Mouse (Mus musculus): Measurements from ENCODE around the gene CN725425. TPM values are rescaled to one million over a fixed set of nuclear protein-coding genes. Genes with fewer than 3 reads are reported as not detected.

Gene CN725425
- total RNA-seq, 2 experiments from 2014 or later, result 0.23 TPM; not detected in 1

- intact Hi-C loops (cut with DNase I), result no loop called here
- H3K4me3 ChIP-seq, result no peak overlapping the region
- no peak for TF ChIP-seq CTCF (IDR thresholded peaks at IDR 0.05)
- no peak for DNase-seq (ENCODE audit: extremely low spot score in 1 of 2, low spot score in 2 of 2)
- H3K27ac ChIP-seq, result no peak overlapping the region
Observed at GRCm38 (mm10) chr15:91240683-91241335, 41.5 kb downstream of the CN725425 start.

GRCm38 (mm10) chr15:91250815-91251214 lies 51.5 kb downstream of the CN725425 start:
- Histone ChIP-seq H3K4me3 (no peak overlapping the region), H3K27ac (no peak overlapping the region)
- DNase-seq (ENCODE audit: extremely low spot score in 1 of 2, low spot score in 2 of 2), result no peak
- peak; percentile 45 for TF ChIP-seq CTCF (IDR thresholded peaks at IDR 0.05)
- intact Hi-C loops (cut with DNase I), result loop anchor here (5.0 kb wide), 2 partner anchors 326 to 501 kb away; no protein-coding TSS in a partner anchor

DNA sequence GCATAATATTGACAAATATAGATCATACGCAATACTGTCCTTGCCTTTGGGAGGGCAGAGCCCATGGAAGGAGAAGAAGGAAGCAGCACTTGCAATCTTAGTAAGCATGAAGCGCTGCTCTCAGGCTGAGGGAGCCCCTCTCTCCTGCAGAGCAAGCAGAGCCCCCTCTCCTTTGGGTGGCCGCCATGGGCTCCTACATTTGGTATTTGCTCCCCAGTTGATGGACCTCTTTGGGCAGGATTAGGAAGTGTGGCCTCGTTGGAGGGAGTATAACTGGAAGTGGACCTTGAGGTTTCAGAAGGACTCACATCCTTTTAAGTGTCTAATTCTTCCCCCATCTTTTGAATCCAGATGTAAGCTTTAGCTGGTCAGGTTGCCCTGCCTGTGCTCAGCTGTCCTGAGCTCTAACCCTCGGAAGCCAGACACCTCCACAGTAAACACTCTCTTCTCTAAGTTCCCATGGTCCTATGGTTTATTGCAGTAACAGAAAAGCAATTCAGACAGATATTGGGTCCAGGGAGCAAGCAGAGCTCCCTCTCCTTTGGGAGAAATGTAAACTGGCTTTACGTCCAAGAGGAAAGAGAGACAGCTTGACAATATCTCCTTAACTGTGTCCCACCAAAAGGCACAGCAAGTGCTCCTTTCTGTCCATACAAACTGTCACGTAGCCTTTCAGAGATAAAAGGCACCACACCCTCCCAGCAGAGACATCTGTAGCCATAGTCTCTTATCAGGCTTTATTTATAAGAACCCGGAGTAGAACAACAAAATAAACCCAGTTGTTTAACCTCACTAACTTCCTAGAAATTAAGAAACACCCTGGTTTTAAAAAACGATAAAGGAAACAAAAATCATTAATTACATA lies 52.5 kb downstream of the CN725425 start:
- TF ChIP-seq CTCF (IDR thresholded peaks at IDR 0.05), result no peak
- no peak for DNase-seq (ENCODE audit: extremely low spot score in 1 of 2, low spot score in 2 of 2)
- no peak overlapping the region for H3K27ac ChIP-seq
- H3K4me3 ChIP-seq, result no peak overlapping the region
- intact Hi-C loops (cut with DNase I), result loop anchor here (2.0 to 5.0 kb wide), 3 partner anchors 61 to 501 kb away; partner anchors contain the start of gene Abcd2

GRCm38 (mm10) chr15:91252956-91253355 lies 53.7 kb downstream of the CN725425 start:
- H3K4me3 ChIP-seq, result no peak overlapping the region
- peak; percentile 57 for TF ChIP-seq CTCF (IDR thresholded peaks at IDR 0.05)
- intact Hi-C loops (cut with DNase I), result loop anchor here (2.0 to 5.0 kb wide), 3 partner anchors 62 to 499 kb away; partner anchors contain the start of gene Abcd2
- DNase-seq (ENCODE audit: extremely low spot score in 1 of 2, low spot score in 2 of 2), result no peak
- no peak overlapping the region for H3K27ac ChIP-seq

GRCm38 (mm10) chr15:91255308-91255707 lies 56.0 kb downstream of the CN725425 start:
- intact Hi-C loops (cut with DNase I), result no loop called here
- no peak for TF ChIP-seq CTCF (IDR thresholded peaks at IDR 0.05)
- H3K4me3 ChIP-seq, result no peak overlapping the region
- H3K27ac ChIP-seq, result no peak overlapping the region
- DNase-seq (ENCODE audit: extremely low spot score in 1 of 2, low spot score in 2 of 2), result no peak

DNA sequence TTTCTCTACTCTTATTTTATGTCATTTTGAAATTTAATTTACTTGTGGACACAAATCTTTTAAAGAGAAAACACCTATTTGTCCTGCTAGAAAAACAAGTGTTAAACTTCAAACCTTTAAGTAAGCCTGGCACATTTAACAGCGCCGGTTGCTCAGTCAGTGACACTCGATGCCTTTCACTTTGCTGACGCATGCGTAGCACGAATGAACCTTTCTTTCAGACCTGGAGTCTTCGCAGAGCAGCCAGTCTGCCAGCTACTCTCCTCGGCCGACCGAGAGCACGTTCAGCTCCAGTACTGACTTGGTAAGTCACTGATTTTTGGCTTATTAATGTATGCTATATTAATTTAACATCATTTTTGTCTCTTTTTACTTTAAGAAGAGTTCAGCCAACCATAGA lies 57.8 kb downstream of the CN725425 start:
- intact Hi-C loops (cut with DNase I), result no loop called here
- H3K27ac ChIP-seq, result no peak overlapping the region
- no peak overlapping the region for H3K4me3 ChIP-seq
- no peak for TF ChIP-seq CTCF (IDR thresholded peaks at IDR 0.05)
- no peak for DNase-seq (ENCODE audit: extremely low spot score in 1 of 2, low spot score in 2 of 2)

GRCm38 (mm10) chr15:91260578-91260977 lies 61.3 kb downstream of the CN725425 start:
- no peak overlapping the region for H3K27ac ChIP-seq
- TF ChIP-seq CTCF (IDR thresholded peaks at IDR 0.05), result peak; percentile 18
- no peak for DNase-seq (ENCODE audit: extremely low spot score in 1 of 2, low spot score in 2 of 2)
- H3K4me3 ChIP-seq, result no peak overlapping the region
- intact Hi-C loops (cut with DNase I), result no loop called here

DNA sequence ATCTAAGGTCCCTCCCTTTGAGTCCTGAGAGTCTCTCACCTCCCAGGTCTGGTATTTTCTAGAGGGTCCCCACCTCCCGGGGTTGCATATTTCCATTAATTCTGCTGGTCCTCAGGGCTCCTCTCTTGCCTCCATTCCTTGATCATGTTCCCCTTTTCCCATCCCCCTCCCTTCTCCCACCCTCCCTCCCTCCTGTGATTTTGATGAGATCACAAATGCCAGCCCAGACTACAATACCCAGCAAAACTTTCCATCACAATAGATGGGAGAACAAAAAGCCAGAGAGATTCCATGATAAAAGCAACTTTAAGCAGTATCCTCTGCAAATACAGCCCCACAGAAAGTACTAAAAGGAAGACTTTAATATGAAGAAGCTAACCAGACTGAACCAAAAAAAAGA lies 64.6 kb downstream of the CN725425 start:
- intact Hi-C loops (cut with DNase I), result no loop called here
- DNase-seq (ENCODE audit: extremely low spot score in 1 of 2, low spot score in 2 of 2), result no peak
- no peak for TF ChIP-seq CTCF (IDR thresholded peaks at IDR 0.05)
- no peak overlapping the region for H3K4me3 ChIP-seq
- no peak overlapping the region for H3K27ac ChIP-seq

DNA sequence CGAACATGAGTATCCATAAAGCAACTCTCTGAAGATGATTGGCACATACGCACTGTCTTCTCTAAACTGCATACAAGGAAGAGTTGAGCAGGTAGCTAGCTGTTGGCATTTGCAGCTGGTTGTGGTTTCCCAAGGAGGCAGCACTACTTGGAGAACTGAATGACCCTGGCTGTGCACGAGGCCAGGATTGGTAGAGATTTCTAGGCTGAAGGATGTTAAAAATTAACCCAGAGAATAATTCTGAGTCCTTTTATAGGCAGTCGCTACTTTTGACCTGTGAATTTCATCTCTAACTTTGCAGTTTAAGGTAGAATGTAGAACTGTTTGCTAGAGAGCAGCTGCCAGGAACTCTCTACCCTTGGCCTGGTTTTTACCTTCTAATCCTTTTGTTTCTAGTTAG lies 69.2 kb downstream of the CN725425 start:
- H3K4me3 ChIP-seq, result no peak overlapping the region

GRCm38 (mm10) chr15:91275961-91276360 lies 76.7 kb downstream of the CN725425 start:
- intact Hi-C loops (cut with DNase I), result no loop called here
- Histone ChIP-seq H3K4me3 (no peak overlapping the region), H3K27ac (no peak overlapping the region)
- no peak for DNase-seq (ENCODE audit: extremely low spot score in 1 of 2, low spot score in 2 of 2)
- no peak for TF ChIP-seq CTCF (IDR thresholded peaks at IDR 0.05)

More for the DNA sequence above, 69.2 kb downstream of the CN725425 start:
- DNase-seq (ENCODE audit: extremely low spot score in 1 of 2, low spot score in 2 of 2), result no peak
- intact Hi-C loops (cut with DNase I), result no loop called here
- no peak for TF ChIP-seq CTCF (IDR thresholded peaks at IDR 0.05)
- H3K27ac ChIP-seq, result no peak overlapping the region

- DNase-seq (ENCODE audit: extremely low spot score in 1 of 2, low spot score in 2 of 2), result no peak
- TF ChIP-seq CTCF (IDR thresholded peaks at IDR 0.05), result no peak
- intact Hi-C loops (cut with DNase I), result no loop called here
- no peak overlapping the region for H3K27ac ChIP-seq
- H3K4me3 ChIP-seq, result no peak overlapping the region
Observed at GRCm38 (mm10) chr15:91279571-91279970, 80.3 kb downstream of the CN725425 start.

GRCm38 (mm10) chr15:91281521-91281920 lies 82.2 kb downstream of the CN725425 start:
- Histone ChIP-seq H3K4me3 (no peak overlapping the region), H3K27ac (no peak overlapping the region)
- no peak for TF ChIP-seq CTCF (IDR thresholded peaks at IDR 0.05)
- no peak for DNase-seq (ENCODE audit: extremely low spot score in 1 of 2, low spot score in 2 of 2)
- intact Hi-C loops (cut with DNase I), result no loop called here

Measured in left cerebral cortex, adult 2 months (tissue).